Mouse (Mus musculus): ENCODE measurements around the gene Hmgn5.

Hmgn5 gene

GRCm38 (mm10) chrX:109013283-109013682 lies at the start of gene Hmgn5:
Hmgn5 (minus strand) TSS chrX:109013404.
- DNase-seq (ENCODE audit: low spot score) = peak; percentile 89

GRCm38 (mm10) chrX:109047773-109048172 lies 34.6 kb upstream of the Hmgn5 start:
- no peak for DNase-seq (ENCODE audit: low spot score)

GRCm38 (mm10) chrX:109026224-109026623 lies 13.0 kb upstream of the Hmgn5 start:
- DNase-seq (ENCODE audit: low spot score) = no peak

GRCm38 (mm10) chrX:109020858-109021257 lies 7.7 kb upstream of the Hmgn5 start:
- DNase-seq (ENCODE audit: low spot score) = no peak

DNA sequence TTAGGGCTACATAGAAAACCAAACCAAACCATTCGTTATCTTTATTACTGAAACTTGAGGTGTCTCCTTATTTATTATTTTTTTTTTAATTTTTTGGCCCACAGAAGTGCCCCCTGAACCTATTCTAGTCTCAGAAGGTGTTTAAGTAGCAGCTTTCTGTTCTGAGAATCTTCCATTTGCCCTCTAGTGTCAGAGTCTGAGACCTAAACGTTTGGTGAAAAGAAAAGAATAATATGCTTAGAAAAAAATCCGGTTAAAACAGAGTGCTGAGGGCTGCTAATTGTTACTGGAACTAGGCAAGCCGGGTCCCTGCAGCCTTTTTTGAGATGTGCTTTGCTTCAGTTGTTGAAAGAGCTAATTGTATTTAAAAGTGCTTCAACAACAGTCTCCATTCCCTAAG lies 962 bp upstream of the Hmgn5 start:
- DNase-seq (ENCODE audit: low spot score) = peak; percentile 9

GRCm38 (mm10) chrX:109013686-109014085 lies 482 bp upstream of the Hmgn5 start:
- peak; percentile 59 for DNase-seq (ENCODE audit: low spot score)

GRCm38 (mm10) chrX:109012371-109013031 lies 703 bp downstream of the Hmgn5 start:
- peak; percentile 79 for DNase-seq (ENCODE audit: low spot score)

DNA sequence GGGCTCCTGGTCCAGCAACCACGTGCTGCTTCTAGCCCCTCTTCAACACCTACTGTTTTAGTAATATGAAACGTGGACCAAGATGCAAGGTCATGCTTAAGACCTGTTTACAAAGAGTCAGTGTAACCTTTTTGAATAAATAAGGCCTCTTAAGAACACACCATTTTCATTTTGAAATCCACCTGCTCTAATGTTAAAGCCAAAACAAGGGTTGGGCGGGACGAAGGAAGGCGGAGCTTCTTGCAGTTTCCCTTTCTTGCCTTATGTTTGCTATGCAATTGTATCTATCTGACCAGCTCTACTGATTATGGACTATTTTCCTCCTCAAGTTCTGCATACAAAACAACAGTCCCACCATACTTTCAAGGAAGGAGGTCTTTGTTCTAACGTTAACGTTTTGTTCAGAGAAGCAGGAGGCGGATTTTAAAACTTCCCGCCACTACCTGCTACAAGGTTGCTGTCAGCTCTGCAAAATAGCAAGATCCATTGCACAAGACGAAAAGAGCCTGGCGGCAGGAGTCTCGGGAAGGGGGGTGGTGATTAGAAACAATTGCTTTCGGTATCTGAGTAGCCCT lies 1.5 kb downstream of the Hmgn5 start:
- DNase-seq (ENCODE audit: low spot score) = peak; percentile 29

DNA sequence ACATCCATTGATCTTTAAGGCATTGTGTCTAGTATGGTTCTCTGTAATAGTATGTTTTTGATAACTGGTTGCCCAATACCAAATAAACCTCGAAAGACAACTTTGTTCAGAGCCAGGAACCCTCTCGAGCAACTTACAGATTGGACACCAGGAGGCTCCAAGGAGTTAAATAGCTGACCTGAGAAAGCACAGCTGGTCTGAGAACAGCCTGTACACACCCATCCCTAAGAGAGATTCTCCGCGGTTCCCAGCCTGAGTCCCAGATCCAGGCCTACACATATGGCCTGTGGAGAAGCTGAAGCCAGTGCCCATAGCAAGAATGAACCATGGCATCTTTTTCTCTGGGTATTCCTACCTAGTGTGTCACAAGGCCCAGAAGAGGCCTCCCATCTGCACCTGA lies 11.9 kb downstream of the Hmgn5 start:
- DNase-seq (ENCODE audit: low spot score) = peak; percentile 0

Data from embryo, embryonic 10.5 days (tissue).